Mouse (Mus musculus) heart, embryonic 10.5 days (tissue): Measurements from ENCODE around the gene Tbcc. TPM values are rescaled to one million over a fixed set of nuclear protein-coding genes. Genes with fewer than 3 reads are reported as not detected.
A peak's percentile ranks its signal among the peaks of the same experiment; 100 is the strongest.

Experiments
- DNase-seq: peaks from one replicate; pipeline ENCODE4 v3.0.0-alpha.2; 2017; ENCODE audit warnings: low spot score
- H3K27ac ChIP-seq: fragments of 300-500 bp; sonication (generic); 2 replicates; pipeline ENCODE4 v1.5.1; 2016; ENCODE audit warnings: mild to moderate bottlenecking
- H3K27me3 ChIP-seq: fragments of 300-500 bp; sonication (generic); 2 replicates; pipeline ENCODE4 v1.6.1; 2016; ENCODE audit warnings: mild to moderate bottlenecking; ENCODE audit not compliant: poor library complexity, insufficient read depth, severe bottlenecking
- H3K36me3 ChIP-seq: fragments of 300-500 bp; sonication (generic); 2 replicates; pipeline ENCODE4 v1.6.1; 2016; ENCODE audit warnings: mild to moderate bottlenecking, moderate library complexity
- H3K4me1 ChIP-seq: fragments of 300-500 bp; sonication (generic); 2 replicates; pipeline ENCODE4 v1.6.1; 2016; ENCODE audit warnings: mild to moderate bottlenecking
- H3K4me3 ChIP-seq: fragments of 300-500 bp; sonication (generic); 2 replicates; pipeline ENCODE4 v1.5.1; 2016; ENCODE audit warnings: mild to moderate bottlenecking, moderate library complexity
- H3K9me3 ChIP-seq: fragments of 300-500 bp; sonication (generic); 2 replicates; pipeline ENCODE4 v1.6.1; 2016; ENCODE audit warnings: mild to moderate bottlenecking, moderate library complexity
- WGBS: fragments of 180-500 bp; shearing (Covaris S2); methylation state at CpG from one replicate; pipeline ENCODE4 v1.1.7; 2016; 5-methylcytosine and 5-hydroxymethylcytosine counted together
- polyA plus RNA-seq: library from polyadenylated mRNA; unstranded; fragments of >200 nt; fragmentation: Nextera tagmentation; extraction: Ambion mirVana; gene quantifications from 2 replicates; pipeline ENCODE4 v1.2.1, GENCODE M21; 2016

Gene Tbcc
- polyA plus RNA-seq, 1 experiment from 2014 or later: 63.2 TPM

DNA sequence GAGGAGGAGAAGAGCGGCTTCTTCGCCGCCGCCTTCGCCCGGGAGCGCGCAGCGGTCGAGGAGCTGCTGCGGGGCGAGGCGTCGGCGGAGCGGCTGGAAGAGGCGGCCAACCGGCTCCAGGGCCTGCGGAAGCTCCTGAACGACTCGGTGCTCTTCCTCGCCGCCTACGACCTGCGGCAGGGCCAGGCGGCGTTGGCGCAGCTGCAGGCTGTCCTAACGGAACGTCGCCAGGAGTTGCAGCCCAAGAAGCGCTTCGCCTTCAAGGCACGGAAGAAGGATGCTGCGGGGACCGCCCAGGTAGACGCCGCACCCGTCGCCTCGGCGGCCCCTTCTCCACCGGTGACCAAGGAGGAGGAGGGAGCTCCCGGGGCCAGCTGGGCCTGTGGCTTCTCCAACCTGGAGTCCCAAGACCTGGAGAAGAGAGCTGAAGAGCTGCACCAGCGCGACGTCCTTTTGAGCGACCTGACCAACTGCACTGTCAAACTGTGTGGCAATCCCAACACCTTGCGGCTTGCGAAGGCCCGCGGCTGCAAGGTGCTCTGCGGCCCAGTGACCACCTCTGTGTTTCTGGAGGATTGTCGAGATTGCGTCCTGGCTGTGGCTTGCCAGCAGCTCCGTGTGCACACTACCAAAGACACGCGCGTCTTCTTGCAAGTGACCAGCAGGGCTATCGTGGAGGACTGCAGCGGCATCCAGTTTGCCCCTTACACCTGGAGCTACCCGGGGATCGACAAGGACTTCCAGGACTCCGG lies 535 bp downstream of the Tbcc start:
- peak; percentile 82 for DNase-seq
- H3K4me3 ChIP-seq: peak overlapping the region; percentile 77
- H3K36me3 ChIP-seq: 0 out of 2 replicates have a peak, but pooled peaks cover 8% of the 10 kb centered on the region
- WGBS: 1% methylated on average over 63 of the region's 64 CpGs
- H3K27ac ChIP-seq: peak overlapping the region; percentile 96
- peaks cover 33% of the 10 kb centered on the region for H3K4me1 ChIP-seq
- no peaks in the 10 kb centered on the region for H3K9me3 ChIP-seq
- no peaks in the 10 kb centered on the region for H3K27me3 ChIP-seq

DNA sequence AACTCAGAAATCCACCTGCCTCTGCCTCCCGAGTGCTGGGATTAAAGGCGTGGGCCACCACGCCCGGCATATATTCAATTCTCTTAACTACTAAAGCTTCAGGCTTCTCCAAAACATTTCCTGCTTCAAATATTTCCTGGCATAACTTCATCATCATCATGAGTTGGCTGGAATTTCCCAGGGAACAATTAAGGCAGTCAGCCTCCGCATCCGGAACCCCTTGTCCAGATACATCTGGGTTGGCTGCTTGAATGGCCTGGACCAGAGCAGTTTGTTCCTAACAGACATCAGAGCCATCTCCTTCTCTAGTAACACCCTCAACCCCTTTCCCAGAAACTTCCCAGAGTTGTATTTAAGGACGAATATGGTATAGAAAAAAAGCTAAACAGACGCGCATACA lies 4.9 kb downstream of the Tbcc start:
- 92% methylated on average over 9 of the region's 9 CpGs for WGBS
- Histone ChIP-seq H3K4me1 (peaks cover 31% of the 10 kb centered on the region), H3K4me3 (no peak overlapping the region), H3K27ac (no peak overlapping the region), H3K27me3 (no peaks in the 10 kb centered on the region), H3K36me3 (0 out of 2 replicates have a peak, but pooled peaks cover 8% of the 10 kb centered on the region), H3K9me3 (no peaks in the 10 kb centered on the region)
- DNase-seq: no peak

DNA sequence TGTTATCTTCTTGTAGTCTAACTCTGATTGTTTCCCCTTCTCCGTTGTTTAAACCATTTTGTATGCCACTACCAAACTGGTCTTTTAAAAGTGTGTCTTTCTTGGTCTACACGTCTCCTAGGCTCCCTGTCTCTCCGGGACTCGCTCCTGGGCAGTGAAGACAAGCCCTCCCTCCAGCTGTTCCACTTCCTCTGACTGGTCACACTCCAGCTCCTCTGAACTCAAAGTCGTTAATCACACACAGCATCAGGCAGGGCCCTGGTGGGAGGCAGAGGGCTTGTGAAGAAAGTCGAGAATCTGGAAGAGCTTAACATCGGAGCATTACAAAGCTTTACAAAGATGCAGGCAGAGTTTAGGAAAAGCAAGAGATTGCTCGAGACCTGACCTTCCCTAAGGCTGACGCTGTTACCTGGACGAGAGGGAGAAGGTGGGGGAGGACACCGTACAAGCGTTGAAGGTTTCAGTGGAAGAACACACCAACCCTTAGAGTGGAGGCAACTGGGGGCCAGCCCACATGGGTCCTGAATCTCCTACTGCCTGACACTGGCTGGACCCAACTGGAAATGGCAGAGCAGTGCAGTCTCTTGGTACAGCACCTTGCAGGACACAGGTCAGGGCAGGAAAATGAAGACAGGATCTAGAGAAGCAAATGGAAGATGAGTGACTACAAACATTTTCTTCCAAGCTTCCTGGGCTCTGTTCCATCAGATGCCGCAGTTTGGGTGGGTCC lies 6.9 kb downstream of the Tbcc start:
- DNase-seq: no peak
- Histone ChIP-seq H3K36me3 (0 out of 2 replicates have a peak, but pooled peaks cover 8% of the 10 kb centered on the region), H3K9me3 (no peaks in the 10 kb centered on the region), H3K4me1 (peaks cover 16% of the 10 kb centered on the region), H3K27ac (no peak overlapping the region), H3K27me3 (no peaks in the 10 kb centered on the region), H3K4me3 (no peak overlapping the region)
- 43% methylated on average over 13 of the region's 13 CpGs for WGBS

DNA sequence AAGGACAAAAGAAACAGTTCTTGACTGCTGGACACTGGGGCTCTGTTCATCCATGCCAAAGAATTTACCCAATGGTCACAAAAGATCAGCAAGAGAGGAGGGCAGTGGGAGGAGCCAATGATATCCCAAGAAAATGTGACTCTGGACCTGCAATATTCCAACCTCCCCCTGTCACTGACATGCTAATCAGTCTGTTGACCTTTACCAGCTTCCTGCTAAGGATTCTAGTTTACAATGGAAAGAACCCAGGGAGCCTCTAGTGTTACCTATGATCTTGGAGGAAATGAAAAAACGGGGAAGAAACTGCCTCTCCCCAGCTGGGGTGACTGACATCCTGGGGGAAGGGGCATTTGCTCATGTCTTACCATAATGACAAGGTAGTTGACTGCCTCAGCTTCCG lies 10.5 kb downstream of the Tbcc start:
- Histone ChIP-seq H3K27ac (no peak overlapping the region), H3K27me3 (no peaks in the 10 kb centered on the region), H3K4me3 (no peak overlapping the region), H3K4me1 (peaks cover 9% of the 10 kb centered on the region; the same call in 1 of the 2 replicates), H3K9me3 (no peaks in the 10 kb centered on the region), H3K36me3 (no peaks in the 10 kb centered on the region)
- WGBS: 52% methylated on average over 2 of the region's 2 CpGs
- DNase-seq: no peak

DNA sequence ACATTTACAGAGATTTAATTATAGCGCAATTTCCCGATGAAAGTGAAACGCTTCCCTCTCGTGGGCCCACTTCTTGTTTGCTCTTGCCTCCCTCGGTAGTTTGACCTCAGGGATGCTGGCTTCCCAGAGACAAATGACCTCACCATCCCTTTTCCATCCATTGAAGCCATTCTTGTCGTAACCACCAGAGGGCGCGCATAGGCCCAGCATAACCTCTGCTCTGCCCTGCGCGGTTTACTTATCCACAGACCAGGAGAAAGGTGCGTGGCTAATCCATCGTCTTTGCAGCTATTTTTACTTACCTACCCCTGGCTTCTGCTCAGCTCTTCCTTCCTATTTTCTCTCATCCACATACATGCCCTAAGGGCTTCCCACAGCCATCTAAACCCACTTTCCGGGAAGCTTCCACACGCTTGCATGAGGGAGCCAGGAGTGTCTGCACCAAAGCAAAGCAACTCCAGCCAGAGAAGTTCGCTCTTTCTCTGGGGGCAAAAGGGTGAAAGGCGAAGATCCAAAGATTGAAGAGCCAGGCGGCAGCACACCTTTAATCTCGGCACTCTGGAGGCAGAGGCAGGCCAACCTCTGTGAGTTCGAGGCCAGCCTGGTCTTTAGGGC lies 13.5 kb downstream of the Tbcc start:
- Histone ChIP-seq H3K36me3 (no peaks in the 10 kb centered on the region), H3K4me1 (0 out of 2 replicates have a peak, but pooled peaks cover 3% of the 10 kb centered on the region), H3K9me3 (no peaks in the 10 kb centered on the region), H3K27me3 (no peaks in the 10 kb centered on the region), H3K4me3 (no peak overlapping the region), H3K27ac (no peak overlapping the region)
- WGBS: 19% methylated on average over 19 of the region's 19 CpGs
- DNase-seq: peak; percentile 90

DNA sequence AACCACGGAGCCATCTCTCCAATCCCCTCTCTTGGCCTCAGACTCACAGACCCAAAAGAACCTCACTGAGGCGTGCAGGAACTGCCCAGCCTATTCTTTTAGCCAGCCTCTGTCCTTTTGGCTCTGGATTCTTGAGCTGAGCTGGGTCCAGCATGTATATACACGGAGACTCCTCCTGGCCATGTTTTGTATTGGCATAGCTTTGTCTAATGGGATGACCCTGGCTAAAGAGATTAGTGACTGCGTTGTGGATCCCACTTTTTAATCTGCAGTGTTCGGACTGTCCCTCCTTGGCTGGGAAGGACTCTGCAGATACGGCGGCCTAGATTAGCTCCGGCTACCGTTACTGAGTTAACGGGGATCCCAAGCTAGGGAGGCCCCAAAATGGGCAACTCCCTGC lies 19.7 kb downstream of the Tbcc start, which contains the start of gene Prph2:
Gene Prph2, plus strand, starts transcription at position 274 of the 400 bp plus-strand sequence.
- Histone ChIP-seq H3K27ac (no peak within 1 kb of the TSS), H3K4me3 (no peak within 1 kb of the TSS), H3K9me3 (no peaks in the 10 kb centered on the region), H3K27me3 (no peaks in the 10 kb centered on the region), H3K4me1 (peaks cover 19% of the 10 kb centered on the region), H3K36me3 (no peaks in the 10 kb centered on the region)
- 85% methylated on average over 10 of the region's 10 CpGs for WGBS
- no peak for DNase-seq

DNA sequence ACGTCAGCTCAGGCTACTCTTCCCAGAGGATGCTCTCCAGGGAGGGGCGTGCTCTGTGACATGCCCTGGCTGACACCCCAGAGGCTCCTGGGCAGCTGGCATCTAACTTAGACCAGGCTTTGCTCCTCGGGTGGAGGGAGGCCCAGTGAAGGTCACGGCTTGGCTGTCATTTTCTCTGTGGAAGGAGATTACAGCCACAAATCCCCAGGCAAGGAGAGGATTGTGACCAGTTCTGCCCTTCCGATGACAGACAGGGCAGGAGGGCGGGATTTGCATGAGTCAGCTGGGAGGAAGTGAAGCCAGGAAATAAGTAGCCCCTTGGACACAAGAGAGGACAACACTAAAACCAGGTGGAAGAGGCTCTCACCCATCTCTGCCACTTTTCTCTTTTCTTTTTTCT lies 21.8 kb downstream of the Tbcc start:
- Histone ChIP-seq H3K4me1 (peaks cover 21% of the 10 kb centered on the region), H3K4me3 (no peak overlapping the region), H3K9me3 (no peaks in the 10 kb centered on the region), H3K36me3 (no peaks in the 10 kb centered on the region), H3K27ac (peak overlapping the region; percentile 19; the same call in 1 of the 2 replicates), H3K27me3 (no peaks in the 10 kb centered on the region)
- WGBS: 25% methylated on average over 6 of the region's 6 CpGs
- DNase-seq: no peak

DNA sequence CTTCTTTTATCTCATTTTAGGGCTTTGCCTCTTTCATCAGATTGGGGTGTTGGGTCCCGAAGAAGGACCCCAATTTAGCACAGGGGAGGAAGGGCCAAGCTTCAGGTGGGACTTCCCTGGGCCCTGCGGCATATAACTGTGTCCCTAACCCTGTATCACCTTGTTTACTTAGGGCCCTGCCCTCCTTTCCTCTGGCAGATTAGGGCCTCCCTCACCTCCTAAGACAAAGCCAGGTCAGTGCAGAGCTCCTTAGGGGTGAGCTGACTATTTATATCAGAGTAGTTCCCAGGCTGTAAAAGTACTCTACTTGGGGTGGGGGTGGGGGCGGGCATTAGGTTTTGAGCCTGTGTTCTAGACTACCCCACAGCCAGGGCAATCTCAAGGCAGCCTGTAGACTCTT lies 24.6 kb downstream of the Tbcc start:
- Histone ChIP-seq H3K9me3 (no peaks in the 10 kb centered on the region), H3K4me1 (peaks cover 30% of the 10 kb centered on the region), H3K36me3 (no peaks in the 10 kb centered on the region), H3K27ac (no peak overlapping the region), H3K27me3 (no peaks in the 10 kb centered on the region), H3K4me3 (no peak overlapping the region)
- DNase-seq: no peak
- WGBS: 56% methylated on average over 3 of the region's 3 CpGs

DNA sequence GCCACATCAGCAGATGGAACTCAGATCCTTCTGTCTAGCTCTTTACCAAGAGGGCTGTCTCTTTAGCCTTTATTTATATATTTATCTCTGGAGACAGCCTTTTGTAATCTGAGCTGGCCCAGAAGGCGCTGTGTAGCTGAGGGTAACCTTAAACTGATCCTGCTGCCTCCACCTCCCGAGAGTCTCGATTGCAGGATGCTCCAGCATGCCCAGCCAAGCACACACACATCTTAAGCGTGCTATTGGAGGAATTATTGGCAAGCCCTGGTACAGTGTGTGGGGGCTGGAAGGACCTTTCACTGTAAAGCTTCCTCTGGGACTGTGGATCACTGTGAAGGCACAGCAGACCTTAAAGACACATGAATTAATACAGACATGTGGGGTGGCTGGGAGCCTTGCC lies 28.5 kb downstream of the Tbcc start:
- Histone ChIP-seq H3K4me3 (no peak overlapping the region), H3K27me3 (no peaks in the 10 kb centered on the region), H3K4me1 (peaks cover 19% of the 10 kb centered on the region; the same call in 1 of the 2 replicates), H3K27ac (no peak overlapping the region), H3K36me3 (no peaks in the 10 kb centered on the region), H3K9me3 (no peaks in the 10 kb centered on the region)
- no peak for DNase-seq
- WGBS: 35% methylated on average over 4 of the region's 4 CpGs

DNA sequence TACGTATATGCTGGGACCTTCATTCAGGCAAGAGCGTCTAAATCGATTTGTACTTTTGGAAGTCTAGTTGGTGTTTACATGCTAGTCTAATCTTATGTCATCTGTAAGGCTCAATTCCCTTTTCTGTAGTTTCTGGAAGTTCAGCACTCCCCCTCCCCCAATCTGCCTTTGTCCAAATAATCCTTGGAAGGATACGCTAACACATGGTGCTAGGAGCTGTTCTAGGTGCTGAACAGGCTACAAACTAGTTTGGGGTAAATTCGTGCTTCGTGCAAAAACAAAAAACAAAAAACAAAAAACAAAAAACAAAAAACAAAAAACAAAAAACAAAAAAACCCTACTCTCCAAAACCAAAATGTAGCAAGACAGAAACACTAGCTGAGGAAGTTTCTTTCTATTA lies 30.4 kb downstream of the Tbcc start:
- Histone ChIP-seq H3K4me3 (no peak overlapping the region), H3K4me1 (0 out of 2 replicates have a peak, but pooled peaks cover 13% of the 10 kb centered on the region), H3K36me3 (no peaks in the 10 kb centered on the region), H3K27me3 (no peaks in the 10 kb centered on the region), H3K27ac (no peak overlapping the region), H3K9me3 (no peaks in the 10 kb centered on the region)
- no peak for DNase-seq
- 66% methylated on average over 6 of the region's 6 CpGs for WGBS

DNA sequence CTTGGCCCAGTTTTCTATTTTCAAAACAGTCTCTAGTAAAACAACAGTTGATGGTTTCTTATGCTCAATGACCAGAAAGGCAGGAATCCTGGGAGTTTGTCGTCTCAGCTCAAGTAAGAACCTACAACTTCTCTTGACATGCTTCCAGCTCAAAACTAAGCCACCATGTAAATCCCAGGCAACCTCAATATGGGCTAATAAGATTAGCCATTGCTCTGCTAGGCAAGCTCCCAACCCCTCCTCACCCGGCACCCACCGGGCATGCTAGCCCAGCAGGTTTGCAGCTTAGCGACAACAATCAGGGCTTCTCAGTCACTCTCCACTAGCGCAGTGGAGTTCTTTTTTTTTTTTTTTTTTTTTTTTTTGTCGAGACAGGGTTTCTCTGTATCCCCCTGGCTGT lies 35.7 kb downstream of the Tbcc start:
- Histone ChIP-seq H3K4me3 (no peak overlapping the region), H3K4me1 (peaks cover 3% of the 10 kb centered on the region; the same call in 1 of the 2 replicates), H3K9me3 (no peaks in the 10 kb centered on the region), H3K36me3 (peaks cover 36% of the 10 kb centered on the region), H3K27ac (no peak overlapping the region), H3K27me3 (no peaks in the 10 kb centered on the region)
- DNase-seq: no peak
- 45% methylated on average over 6 of the region's 6 CpGs for WGBS

DNA sequence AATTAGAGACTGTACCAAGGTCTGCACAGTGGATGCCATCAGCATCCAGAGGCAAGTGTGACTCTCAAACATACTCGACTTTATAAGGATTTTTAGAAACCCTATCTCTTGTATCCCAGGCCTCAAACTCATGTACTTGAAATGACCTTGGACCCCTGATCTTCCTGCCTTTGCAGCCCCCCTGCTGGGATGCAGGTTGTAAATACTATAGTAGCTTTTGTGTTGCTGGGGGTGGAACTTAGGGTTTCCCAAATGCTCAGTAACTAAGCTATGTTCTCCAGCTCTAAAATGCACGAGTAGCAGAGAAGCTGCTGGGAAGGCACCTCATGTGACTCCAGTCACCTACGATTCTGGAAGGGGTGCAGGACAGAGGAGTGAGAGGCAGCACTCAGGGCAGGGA lies 36.5 kb downstream of the Tbcc start:
- 72% methylated on average over 3 of the region's 3 CpGs for WGBS
- Histone ChIP-seq H3K4me3 (no peak overlapping the region), H3K4me1 (no peaks in the 10 kb centered on the region; the same call in 1 of the 2 replicates), H3K9me3 (no peaks in the 10 kb centered on the region), H3K27me3 (no peaks in the 10 kb centered on the region), H3K36me3 (peaks cover 44% of the 10 kb centered on the region), H3K27ac (no peak overlapping the region)
- no peak for DNase-seq

DNA sequence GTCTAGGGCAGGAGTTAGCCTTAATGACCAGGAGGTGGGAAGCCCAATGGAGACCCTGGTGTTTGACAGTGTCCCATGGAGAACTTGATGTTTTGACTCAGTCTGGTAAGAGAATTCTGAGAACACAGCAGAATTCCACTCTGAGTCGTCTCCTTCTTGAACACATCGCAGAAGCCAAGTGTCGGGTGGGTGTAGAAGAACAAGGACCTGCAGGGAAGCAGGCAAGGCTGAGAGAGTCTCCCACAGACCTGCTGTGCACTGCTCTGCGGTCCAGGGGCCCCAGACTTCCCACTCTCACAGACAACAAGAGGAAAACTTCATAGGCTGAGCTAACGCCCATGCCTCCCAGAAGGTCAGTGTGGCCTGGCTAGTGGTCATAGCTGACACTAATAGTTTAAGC lies 37.3 kb downstream of the Tbcc start:
- peaks cover 52% of the 10 kb centered on the region for H3K36me3 ChIP-seq
- no peak overlapping the region for H3K27ac ChIP-seq
- no peaks in the 10 kb centered on the region for H3K9me3 ChIP-seq
- H3K4me3 ChIP-seq: no peak overlapping the region
- H3K27me3 ChIP-seq: no peaks in the 10 kb centered on the region
- 86% methylated on average over 5 of the region's 5 CpGs for WGBS
- DNase-seq: no peak
- no peaks in the 10 kb centered on the region; the same call in 1 of the 2 replicates for H3K4me1 ChIP-seq
